8 mouse cellular contexts compared by ENCODE assay signal in the genomic region with DNA sequence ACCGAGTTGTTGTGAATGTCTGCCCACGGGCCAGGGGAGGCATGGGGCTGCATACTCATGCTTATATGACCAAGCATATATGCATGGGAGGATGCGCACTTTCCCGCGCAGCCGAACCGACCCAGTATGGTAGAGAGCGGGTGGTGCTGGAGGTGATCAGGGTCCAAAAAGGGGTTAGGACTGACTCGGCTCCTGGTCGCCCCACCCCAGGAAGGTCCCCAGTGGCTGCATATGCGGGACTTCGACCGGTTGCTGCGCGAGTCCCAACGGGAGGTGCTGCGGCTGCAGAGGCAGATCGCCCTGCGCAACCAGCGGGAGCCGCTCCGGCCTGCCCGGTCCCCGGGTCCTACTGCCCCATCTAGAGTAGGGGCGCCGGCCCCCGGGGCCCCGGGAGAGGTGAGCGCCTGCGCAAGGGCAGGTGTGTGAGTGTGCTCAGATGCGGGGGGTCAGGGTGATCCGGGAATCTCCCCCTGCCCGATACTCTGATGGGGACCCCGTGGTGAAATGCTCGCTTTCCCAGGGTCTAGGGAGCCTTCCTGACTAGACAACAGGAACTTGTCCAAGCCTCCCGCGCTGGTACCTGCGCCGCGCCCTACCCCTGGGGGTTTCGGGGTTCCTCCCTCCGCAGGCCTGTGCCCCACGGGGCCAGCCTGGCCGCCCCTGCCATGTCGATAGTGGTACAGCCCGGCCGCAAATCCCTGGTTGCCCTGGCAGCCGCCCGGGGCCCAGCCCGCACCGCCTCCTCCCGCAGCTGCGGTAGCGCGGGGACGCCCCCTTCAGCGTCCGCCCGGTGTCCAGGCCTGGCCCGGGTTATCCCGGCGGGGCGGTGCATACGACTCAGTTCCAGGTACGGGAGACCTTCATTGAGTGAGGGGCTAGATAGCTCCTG. TPM values are rescaled to one million over a fixed set of nuclear protein-coding genes. Genes with fewer than 3 reads are reported as not detected.
A peak's percentile ranks its signal among the peaks of the same experiment; 100 is the strongest.
DNase-seq lines count a peak whose midpoint lies in the region; ATAC-seq and TF ChIP-seq lines count a peak whose summit lies in the region.

No protein-coding gene starts in this region.

- WGBS in heart, embryonic 11.5 days (ENCODE audit: insufficient replicate concordance), result 1% methylated on average over 65 of the region's 65 CpGs
- WGBS in hindbrain, embryonic 16.5 days, result under 1% methylated on average over 65 of the region's 65 CpGs
- under 1% methylated on average over 62 of the region's 65 CpGs for WGBS in limb, embryonic 11.5 days
- WGBS in neural tube, embryonic 11.5 days, result 1% methylated on average over 62 of the region's 65 CpGs

- ATAC-seq in heart, embryonic 11.5 days (replicated peaks; ENCODE audit: insufficient number of reproducible peaks, low FRiP score, low TSS enrichment), result 0 out of 2 replicates have a peak, but pooled peaks have one; percentile 20
- peak; percentile 48 for ATAC-seq in hindbrain, embryonic 16.5 days
- ATAC-seq in limb, embryonic 11.5 days (ENCODE audit: insufficient number of reproducible peaks, low FRiP score, low TSS enrichment, low read depth), result peak; percentile 14; the same call in 1 of the 2 replicates
- ATAC-seq in neural tube, embryonic 11.5 days (ENCODE audit: insufficient read depth, low FRiP score, low TSS enrichment), result peak; percentile 45

- no peak for TF ChIP-seq POLR2A in cortical plate, adult 2 months (IDR thresholded peaks at IDR 0.05; ENCODE audit: extremely low read depth, insufficient read depth, low read length)

- H3K9me3 ChIP-seq in heart, embryonic 11.5 days (replicated peaks; ENCODE audit: control insufficient read depth, low read length), result no peaks in the 10 kb centered on the region
- no peaks in the 10 kb centered on the region for H3K9me3 ChIP-seq in ES-E14 (ENCODE audit: control insufficient read depth, insufficient read depth, low read depth, low read length)
- no peaks in the 10 kb centered on the region for H3K9me3 ChIP-seq in hindbrain, embryonic 16.5 days (ENCODE audit: control insufficient read depth, low read length)
- no peaks in the 10 kb centered on the region for H3K9me3 ChIP-seq in limb, embryonic 11.5 days (ENCODE audit: control insufficient read depth, low read length)
- H3K9me3 ChIP-seq in neural tube, embryonic 11.5 days (ENCODE audit: control insufficient read depth, low read length), result no peaks in the 10 kb centered on the region

- in situ Hi-C loops in ES-E14 (cut with MboI; ENCODE audit: low sequenced_read_pairs in 2 of 2, unreplicated experiment in 2 of 2), result no loop called here

- peak overlapping the region; percentile 75 for H3K4me2 ChIP-seq in heart, embryonic 11.5 days
- peak overlapping the region; percentile 93 for H3K4me2 ChIP-seq in hindbrain, embryonic 16.5 days (ENCODE audit: low read length)
- H3K4me2 ChIP-seq in limb, embryonic 11.5 days (ENCODE audit: low read depth, severe bottlenecking), result peak overlapping the region; percentile 93
- H3K4me2 ChIP-seq in neural tube, embryonic 11.5 days (ENCODE audit: low read depth), result peak overlapping the region; percentile 96

- no peak overlapping the region for H3K27ac ChIP-seq in heart, embryonic 11.5 days (ENCODE audit: low read depth, low read length)
- H3K27ac ChIP-seq in ES-E14 (ENCODE audit: insufficient read depth, low read depth, low read length, poor library complexity, severe bottlenecking), result no peak overlapping the region
- peak overlapping the region; percentile 18 for H3K27ac ChIP-seq in cortical plate, adult 2 months (ENCODE audit: insufficient read depth, low read length)
- peak overlapping the region; percentile 44 for H3K27ac ChIP-seq in hindbrain, embryonic 16.5 days (ENCODE audit: low read depth, low read length)
- no peak overlapping the region for H3K27ac ChIP-seq in limb, embryonic 11.5 days (replicated peaks; ENCODE audit: low read depth, low read length)
- H3K27ac ChIP-seq in neural tube, embryonic 11.5 days (ENCODE audit: low read depth, low read length), result 0 out of 2 replicates have a peak overlapping the region, but pooled peaks have one; percentile 39

- peaks cover 90% of the 10 kb centered on the region for H3K27me3 ChIP-seq in heart, embryonic 11.5 days (ENCODE audit: control insufficient read depth, insufficient read depth, low read length)
- H3K27me3 ChIP-seq in hindbrain, embryonic 16.5 days (replicated peaks; ENCODE audit: control insufficient read depth, insufficient read depth, low read length), result no peaks in the 10 kb centered on the region
- peaks cover 73% of the 10 kb centered on the region for H3K27me3 ChIP-seq in limb, embryonic 11.5 days (ENCODE audit: control insufficient read depth, insufficient read depth, low read length)
- peaks cover 62% of the 10 kb centered on the region for H3K27me3 ChIP-seq in neural tube, embryonic 11.5 days (ENCODE audit: control insufficient read depth, insufficient read depth, low read length)

- no peaks in the 10 kb centered on the region for H3K36me3 ChIP-seq in heart, embryonic 11.5 days (ENCODE audit: control insufficient read depth, insufficient read depth, low read length)
- no peaks in the 10 kb centered on the region for H3K36me3 ChIP-seq in ES-E14 (ENCODE audit: control insufficient read depth, insufficient read depth, low read length, poor library complexity, severe bottlenecking)
- H3K36me3 ChIP-seq in hindbrain, embryonic 16.5 days (ENCODE audit: control insufficient read depth, insufficient read depth, low read length), result peaks cover 6% of the 10 kb centered on the region; the same call in 1 of the 2 replicates
- H3K36me3 ChIP-seq in limb, embryonic 11.5 days (ENCODE audit: control insufficient read depth, insufficient read depth, low read length), result no peaks in the 10 kb centered on the region
- no peaks in the 10 kb centered on the region for H3K36me3 ChIP-seq in neural tube, embryonic 11.5 days (ENCODE audit: control insufficient read depth, insufficient read depth, low read length)

- peaks cover 8% of the 10 kb centered on the region for H3K4me1 ChIP-seq in heart, embryonic 11.5 days (ENCODE audit: control insufficient read depth, insufficient read depth, low read length)
- peaks cover 0 to 12% of the 10 kb centered on the region in 2 experiments; a peak in 1 of 4 replicates for H3K4me1 ChIP-seq in ES-E14 (ENCODE audit: control insufficient read depth in 2 of 2, insufficient read depth in 2 of 2, low read length in 2 of 2, poor library complexity in 1 of 2)
- peaks cover 2% of the 10 kb centered on the region; the same call in 1 of the 2 replicates for H3K4me1 ChIP-seq in cortical plate, adult 2 months (ENCODE audit: control insufficient read depth, insufficient read depth, low read length)
- H3K4me1 ChIP-seq in hindbrain, embryonic 16.5 days (ENCODE audit: control insufficient read depth, insufficient read depth, low read depth, low read length), result peaks cover 27% of the 10 kb centered on the region
- H3K4me1 ChIP-seq in limb, embryonic 11.5 days (ENCODE audit: control insufficient read depth, insufficient read depth, low read length), result peaks cover 13% of the 10 kb centered on the region
- H3K4me1 ChIP-seq in neural tube, embryonic 11.5 days (ENCODE audit: control insufficient read depth, insufficient read depth, low read length), result peaks cover 12% of the 10 kb centered on the region; the same call in 1 of the 2 replicates

- DNase-seq in heart, adult 8-10 months (ENCODE audit: low spot score), result no peak
- no peak for DNase-seq in ES-E14 (ENCODE audit: low read depth, low spot score)
- peak; percentile 49 for DNase-seq in limb, embryonic 11.5 days (ENCODE audit: low spot score)
- DNase-seq in neural tube, embryonic 11.5 days (ENCODE audit: low spot score), result peak; percentile 67
- no peak for DNase-seq in c-Kit-positive CD71-positive TER-119-positive erythroid progenitor cells, embryonic 14.5 days (ENCODE audit: low spot score)

- H3K4me3 ChIP-seq in heart, embryonic 11.5 days (ENCODE audit: low read depth, low read length), result peak overlapping the region; percentile 43
- peak overlapping the region; percentile 61 to 67 for H3K4me3 ChIP-seq in ES-E14 (ENCODE audit: insufficient read depth in 1 of 2, low read depth in 1 of 2, low read length in 2 of 2, poor library complexity in 1 of 2, severe bottlenecking in 1 of 2)
- H3K4me3 ChIP-seq in cortical plate, adult 2 months (ENCODE audit: insufficient read depth, low read length), result peak overlapping the region; percentile 61
- H3K4me3 ChIP-seq in hindbrain, embryonic 16.5 days (ENCODE audit: low read length), result peak overlapping the region; percentile 73
- H3K4me3 ChIP-seq in limb, embryonic 11.5 days (ENCODE audit: low read depth, low read length), result peak overlapping the region; percentile 40
- H3K4me3 ChIP-seq in neural tube, embryonic 11.5 days (ENCODE audit: low read depth, low read length), result peak overlapping the region; percentile 54

- TF ChIP-seq CTCF in cortical plate, adult 2 months (IDR thresholded peaks at IDR 0.05; ENCODE audit: extremely low read depth, insufficient read depth, low read length), result no peak

- H3K9ac ChIP-seq in heart, embryonic 11.5 days (ENCODE audit: low read depth, low read length), result peak overlapping the region; percentile 12; the same call in 1 of the 2 replicates
- peak overlapping the region; percentile 53 for H3K9ac ChIP-seq in ES-E14 (ENCODE audit: insufficient read depth, low read depth, low read length, poor library complexity, severe bottlenecking)
- H3K9ac ChIP-seq in hindbrain, embryonic 16.5 days (ENCODE audit: low read depth, low read length), result peak overlapping the region; percentile 83
- H3K9ac ChIP-seq in limb, embryonic 11.5 days (ENCODE audit: low read length), result peak overlapping the region; percentile 49
- peak overlapping the region; percentile 71 for H3K9ac ChIP-seq in neural tube, embryonic 11.5 days (ENCODE audit: low read length)

RNA-seq across cellular contexts. Expression of a gene that starts 3.9 kb away (rescaled TPM):
- polyA plus RNA-seq in heart, embryonic 11.5 days (2014; fragmentation: Nextera tagmentation; extraction: Ambion mirVana), result 0.72 and 1.2 TPM in 2 replicates
- under 1 TPM in 3 of 4 experiments, not detected in 1; 0.14 to 0.25 (median 0.22) TPM for total RNA-seq in heart, adult 8-10 months (2022)
- total RNA-seq in ES-E14 (2012; rRNA removed), result 1.8 and 5.2 TPM in 2 replicates
- 269 and 297 TPM in 2 replicates for polyA plus RNA-seq in cortical plate, adult 2 months (2012; rRNA removed)
- polyA plus RNA-seq in hindbrain, embryonic 16.5 days (2015; fragmentation: Nextera tagmentation; extraction: Ambion mirVana), result 38.4 and 46.1 TPM in 2 replicates
- polyA plus RNA-seq in limb, embryonic 11.5 days (2014; fragmentation: Nextera tagmentation; extraction: Ambion mirVana), result 1.7 and 2.4 TPM in 2 replicates
- 5.4 and 6.0 TPM in 2 replicates for polyA plus RNA-seq in neural tube, embryonic 11.5 days (2014; fragmentation: Nextera tagmentation; extraction: Ambion mirVana)

RNA-seq across cellular contexts. Expression of a gene that starts 26.9 kb away (rescaled TPM):
- polyA plus RNA-seq in heart, embryonic 11.5 days (2014; fragmentation: Nextera tagmentation; extraction: Ambion mirVana), result 114 and 120 TPM in 2 replicates
- total RNA-seq in heart, adult 8-10 months (2022), result 10 to 100 TPM; 37.1 to 52.2 (median 38.0) TPM
- 178 and 220 TPM in 2 replicates for total RNA-seq in ES-E14 (2012; rRNA removed)
- 153 and 154 TPM in 2 replicates for polyA plus RNA-seq in cortical plate, adult 2 months (2012; rRNA removed)
- polyA plus RNA-seq in hindbrain, embryonic 16.5 days (2015; fragmentation: Nextera tagmentation; extraction: Ambion mirVana), result 121 and 130 TPM in 2 replicates
- 184 TPM in 2 replicates for polyA plus RNA-seq in limb, embryonic 11.5 days (2014; fragmentation: Nextera tagmentation; extraction: Ambion mirVana)
- polyA plus RNA-seq in neural tube, embryonic 11.5 days (2014; fragmentation: Nextera tagmentation; extraction: Ambion mirVana), result 155 and 162 TPM in 2 replicates

RNA-seq across cellular contexts. Expression of a gene that starts 29.1 kb away (rescaled TPM):
- polyA plus RNA-seq in heart, embryonic 11.5 days (2014; fragmentation: Nextera tagmentation; extraction: Ambion mirVana), result 6.7 and 9.4 TPM in 2 replicates
- under 1 TPM in 1 of 4 experiments, not detected in 3; 0.89 TPM for total RNA-seq in heart, adult 8-10 months (2022)
- not detected in 2 replicates for total RNA-seq in ES-E14 (2012; rRNA removed)
- 0.06 TPM in 1 of 2 replicates, not detected in the other for polyA plus RNA-seq in cortical plate, adult 2 months (2012; rRNA removed)
- 0.10 and 0.45 TPM in 2 replicates for polyA plus RNA-seq in hindbrain, embryonic 16.5 days (2015; fragmentation: Nextera tagmentation; extraction: Ambion mirVana)
- polyA plus RNA-seq in limb, embryonic 11.5 days (2014; fragmentation: Nextera tagmentation; extraction: Ambion mirVana), result 3.7 and 5.7 TPM in 2 replicates
- polyA plus RNA-seq in neural tube, embryonic 11.5 days (2014; fragmentation: Nextera tagmentation; extraction: Ambion mirVana), result 6.0 and 7.7 TPM in 2 replicates

Comparison
In these comparisons a context has a peak if more than half of its experiments do, and no peak if none do; other contexts are left out.
1. H3K27ac ChIP-seq: peak in cortical plate, adult 2 months (single experiment), hindbrain, embryonic 16.5 days (single experiment) and neural tube, embryonic 11.5 days (single experiment); none in heart, embryonic 11.5 days (single experiment), ES-E14 (single experiment) and limb, embryonic 11.5 days (single experiment).
2. H3K9ac ChIP-seq: peak in every context shown above with its lines; median percentile 83 in hindbrain, embryonic 16.5 days; 71 in neural tube, embryonic 11.5 days; 53 in ES-E14; 49 in limb, embryonic 11.5 days; 12 in heart, embryonic 11.5 days.
3. DNase-seq: peak in limb, embryonic 11.5 days (single experiment) and neural tube, embryonic 11.5 days (single experiment); none in heart, adult 8-10 months (single experiment), ES-E14 (single experiment) and c-Kit-positive CD71-positive TER-119-positive erythroid progenitor cells, embryonic 14.5 days (single experiment).
4. Peak in every context shown above with its lines, with median percentiles within 50 percentile points of each other: ATAC-seq, H3K4me2 ChIP-seq and H3K4me3 ChIP-seq.